Mouse (Mus musculus): ENCODE results near the gene Slc17a8.
"Not testable (repeated sequence)": the region's sequence is repeated elsewhere in the genome, so short reads cannot be mapped to it uniquely, and the experiment has no call there.

Slc17a8 gene

DNA sequence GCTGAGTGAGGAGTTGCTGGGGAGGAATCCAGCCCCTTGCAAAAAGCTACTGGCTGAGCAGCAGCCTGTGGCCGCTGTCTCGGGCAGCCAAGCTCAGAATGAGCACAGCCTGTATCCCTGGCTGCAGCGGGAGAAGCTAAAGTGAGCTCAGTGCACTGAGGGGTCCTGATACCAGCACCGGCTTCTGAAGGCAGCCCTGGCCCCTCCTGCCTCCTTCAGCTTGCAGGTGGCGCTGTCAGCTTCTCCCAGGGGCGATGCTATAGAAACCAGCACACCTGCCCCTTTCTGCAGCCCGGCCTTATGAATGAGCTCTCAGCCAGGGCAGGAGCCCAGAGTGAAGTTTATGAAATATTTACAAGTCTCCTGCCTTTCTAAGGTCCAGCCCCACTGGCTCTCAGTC, at the start of gene Slc17a8:
Gene Slc17a8 (minus strand): TSS at position 125 of the 400 bp plus-strand sequence.
- DNase-seq (ENCODE audit: low spot score), result no peak

DNA sequence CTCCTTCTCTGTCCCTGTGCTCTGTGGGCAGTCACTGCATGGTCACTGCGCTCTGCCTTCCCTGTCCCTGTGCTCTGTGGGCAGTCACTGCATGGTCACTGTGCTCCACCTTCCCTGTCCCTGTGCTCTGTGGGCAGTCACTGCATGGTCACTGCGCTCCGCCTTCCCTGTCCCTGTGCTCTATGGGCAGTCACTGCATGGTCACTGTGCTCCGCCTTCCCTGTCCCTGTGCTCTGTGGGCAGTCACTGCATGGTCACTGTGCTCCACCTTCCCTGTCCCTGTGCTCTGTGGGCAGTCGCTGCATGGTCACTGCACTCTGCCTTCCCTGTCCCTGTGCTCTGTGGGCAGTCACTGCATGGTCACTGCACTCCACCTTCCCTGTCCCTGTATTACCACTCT, 49.3 kb upstream of the Slc17a8 start:
- DNase-seq (ENCODE audit: low spot score), result not testable (repeated sequence)

- no peak for DNase-seq (ENCODE audit: low spot score)
Observed at GRCm38 (mm10) chr10:89667571-89667970, 46.5 kb upstream of the Slc17a8 start.

DNA sequence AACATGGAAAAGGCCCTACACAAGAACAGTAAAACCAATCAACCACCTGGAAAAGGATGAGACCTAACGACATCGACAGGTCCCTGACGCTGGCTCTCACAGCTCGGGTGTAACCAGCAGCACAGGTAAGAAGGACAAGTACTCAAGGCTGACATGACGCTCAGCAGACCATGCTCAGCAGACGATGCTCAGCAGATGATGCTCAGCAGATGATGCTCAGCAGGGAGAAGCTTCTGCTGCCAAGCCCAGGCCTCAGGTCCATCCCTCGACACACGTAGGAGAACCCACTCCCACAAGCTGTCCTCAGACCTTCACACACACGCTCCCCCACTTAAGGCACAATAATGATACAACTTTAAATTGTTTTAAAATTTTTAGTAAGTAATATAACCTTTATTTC, 44.6 kb upstream of the Slc17a8 start:
- no peak for DNase-seq (ENCODE audit: low spot score)

GRCm38 (mm10) chr10:89664977-89665645, 44.1 kb upstream of the Slc17a8 start:
- no peak for DNase-seq (ENCODE audit: low spot score)

- DNase-seq (ENCODE audit: low spot score), result no peak
Observed at GRCm38 (mm10) chr10:89656366-89656765, 35.3 kb upstream of the Slc17a8 start.

DNA sequence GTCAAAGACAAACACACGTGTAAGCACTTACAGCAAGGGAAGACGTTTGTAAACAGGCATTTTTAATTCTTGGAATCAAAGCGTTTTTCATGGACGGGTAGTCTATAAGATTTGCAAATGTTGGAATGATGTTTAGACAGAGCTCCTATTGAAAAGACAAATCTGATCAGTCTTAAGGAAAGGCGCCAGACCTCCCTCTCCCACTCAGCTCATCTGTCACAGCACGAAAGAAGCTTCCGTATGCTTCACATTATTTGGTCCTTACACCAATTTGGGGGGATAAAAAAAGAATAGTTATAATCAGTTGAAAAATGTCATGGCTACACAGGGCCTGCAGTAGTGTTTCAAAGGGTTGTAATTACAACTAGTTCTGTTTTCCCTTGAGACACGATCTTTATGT, 31.9 kb upstream of the Slc17a8 start:
- no peak for DNase-seq (ENCODE audit: low spot score)

DNA sequence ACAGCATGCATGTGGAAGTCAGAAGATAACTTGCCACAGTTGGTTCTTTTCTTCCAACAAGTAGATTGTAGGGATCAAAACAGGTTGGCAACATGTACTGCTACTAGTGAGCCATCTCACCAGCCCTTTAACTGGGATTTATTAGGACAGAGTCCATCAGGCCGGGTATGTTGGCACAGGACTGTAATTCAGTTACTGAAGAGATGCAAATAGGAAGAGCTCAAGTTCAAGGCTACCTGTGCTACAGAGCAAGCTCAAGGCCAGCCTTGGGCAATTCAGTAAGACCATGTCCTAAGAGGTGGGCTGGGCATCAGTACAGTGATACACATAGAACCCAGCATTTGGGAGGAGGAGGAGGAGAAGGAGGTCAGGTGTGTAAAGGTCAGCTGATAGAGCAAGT, 30.6 kb upstream of the Slc17a8 start:
- DNase-seq (ENCODE audit: low spot score), result no peak

GRCm38 (mm10) chr10:89646918-89647317, 25.9 kb upstream of the Slc17a8 start:
- no peak for DNase-seq (ENCODE audit: low spot score)

GRCm38 (mm10) chr10:89637001-89637400, 15.9 kb upstream of the Slc17a8 start:
- no peak for DNase-seq (ENCODE audit: low spot score)

- no peak for DNase-seq (ENCODE audit: low spot score)
Observed at GRCm38 (mm10) chr10:89635018-89635417, 14.0 kb upstream of the Slc17a8 start.

- no peak for DNase-seq (ENCODE audit: low spot score)
Observed at GRCm38 (mm10) chr10:89633736-89634426, 12.8 kb upstream of the Slc17a8 start.

- no peak for DNase-seq (ENCODE audit: low spot score)
Observed at GRCm38 (mm10) chr10:89633121-89633520, 12.1 kb upstream of the Slc17a8 start.

DNA sequence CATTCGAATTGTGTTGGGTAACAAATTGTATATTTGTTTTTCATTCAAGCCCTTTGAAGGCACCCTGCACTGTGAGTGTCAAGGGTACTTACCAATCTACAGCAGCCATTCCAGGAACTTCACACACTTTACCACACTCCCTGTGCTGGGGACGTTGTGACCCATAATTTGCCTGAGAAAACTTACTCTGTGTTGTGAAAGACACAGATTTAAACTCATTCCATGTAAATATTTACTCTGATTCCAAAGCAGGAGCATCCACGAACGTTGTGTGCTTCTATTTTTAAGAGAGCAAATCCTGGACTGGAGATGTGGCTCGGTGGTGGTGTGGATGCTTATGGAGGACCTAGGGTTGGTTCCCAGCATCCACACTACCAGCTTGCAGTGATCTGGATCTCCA, 10.8 kb upstream of the Slc17a8 start:
- DNase-seq (ENCODE audit: low spot score), result no peak

- no peak for DNase-seq (ENCODE audit: low spot score)
Observed at GRCm38 (mm10) chr10:89630564-89630963, 9.5 kb upstream of the Slc17a8 start.

- DNase-seq (ENCODE audit: low spot score), result peak; percentile 55
Observed at GRCm38 (mm10) chr10:89630052-89630451, 9.0 kb upstream of the Slc17a8 start.

DNA sequence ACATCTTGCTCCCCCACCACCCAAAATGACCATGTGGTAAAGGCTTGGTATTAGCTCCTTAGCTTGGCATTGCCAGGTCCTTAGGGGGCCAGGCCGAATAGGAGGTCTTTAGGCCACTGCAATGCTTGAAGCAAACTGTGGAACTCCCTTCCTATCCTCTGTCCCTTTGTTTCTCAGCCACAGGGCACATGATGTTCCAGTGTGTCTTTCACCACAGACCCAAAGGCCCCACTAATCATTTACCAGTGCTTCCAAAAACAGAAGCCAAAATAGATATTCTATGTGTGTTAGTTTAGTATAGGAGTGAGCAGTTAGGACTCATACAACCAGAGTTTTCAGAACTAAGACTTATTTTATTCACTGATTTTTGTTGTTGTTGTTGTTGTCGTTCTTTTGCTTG, 5.7 kb upstream of the Slc17a8 start:
- no peak for DNase-seq (ENCODE audit: low spot score)

- no peak for DNase-seq (ENCODE audit: low spot score)
Observed at GRCm38 (mm10) chr10:89624196-89624595, 3.1 kb upstream of the Slc17a8 start.

GRCm38 (mm10) chr10:89599311-89599710, 21.7 kb downstream of the Slc17a8 start:
- no peak for DNase-seq (ENCODE audit: low spot score)

DNA sequence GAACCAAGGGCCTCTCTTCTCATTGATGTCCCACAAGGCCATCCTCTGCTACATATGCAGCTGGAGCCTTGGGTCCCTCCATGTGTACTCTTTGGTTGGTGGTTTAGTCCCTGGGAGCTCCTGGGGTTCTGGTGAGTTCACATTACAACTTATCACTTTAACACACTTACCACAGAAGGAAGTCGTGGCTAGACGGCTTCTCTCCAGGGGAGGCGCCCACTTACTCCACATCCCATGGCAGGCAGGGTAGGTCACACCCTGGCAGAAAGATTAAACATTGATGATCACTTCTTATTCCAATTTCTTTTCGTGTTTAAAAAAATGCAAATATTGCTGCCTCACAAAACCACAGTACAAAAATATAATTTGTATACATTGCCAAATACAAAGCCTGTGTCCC, 23.8 kb downstream of the Slc17a8 start:
- no peak for DNase-seq (ENCODE audit: low spot score)

DNA sequence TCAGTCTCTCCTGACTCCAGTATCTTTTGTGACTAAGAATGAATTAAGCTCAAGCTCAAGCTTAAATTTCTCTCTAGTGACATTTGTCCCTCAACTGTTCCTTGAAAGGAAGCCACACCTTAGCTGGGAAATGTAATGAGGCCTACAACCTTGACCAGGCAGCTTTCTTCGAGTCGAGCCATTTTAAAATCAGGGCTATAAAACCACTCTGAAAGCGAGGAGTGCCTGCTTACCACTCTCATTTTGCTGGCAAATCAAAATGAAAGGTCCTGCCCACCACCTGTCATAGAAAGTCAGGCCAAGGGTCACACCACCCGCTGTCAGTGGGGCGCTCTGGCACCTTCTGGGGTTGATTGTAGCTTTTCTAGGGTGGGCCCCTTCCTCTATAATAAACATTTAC, 25.1 kb downstream of the Slc17a8 start:
- no peak for DNase-seq (ENCODE audit: low spot score)

- DNase-seq (ENCODE audit: low spot score), result no peak
Observed at GRCm38 (mm10) chr10:89595514-89595913, 25.5 kb downstream of the Slc17a8 start.

DNA sequence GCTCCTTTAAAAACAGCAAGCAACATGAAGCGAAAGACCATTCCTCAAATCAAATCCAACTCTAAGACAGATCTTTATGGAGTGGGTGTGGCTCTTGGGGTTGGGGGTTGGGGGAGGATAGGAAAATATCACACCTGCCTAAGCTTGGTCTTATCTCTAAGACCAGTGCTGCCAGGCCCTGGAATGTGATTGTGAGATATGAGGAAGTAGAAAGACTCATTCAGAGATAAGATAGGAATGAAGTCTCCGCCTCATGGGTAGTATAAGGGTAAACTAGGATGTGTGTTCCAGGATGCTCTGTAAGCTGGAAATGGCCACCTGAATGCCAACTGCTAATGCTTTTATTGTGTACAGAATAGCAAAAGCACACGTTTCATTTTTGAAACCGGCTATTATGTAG, 26.7 kb downstream of the Slc17a8 start:
- no peak for DNase-seq (ENCODE audit: low spot score)

DNA sequence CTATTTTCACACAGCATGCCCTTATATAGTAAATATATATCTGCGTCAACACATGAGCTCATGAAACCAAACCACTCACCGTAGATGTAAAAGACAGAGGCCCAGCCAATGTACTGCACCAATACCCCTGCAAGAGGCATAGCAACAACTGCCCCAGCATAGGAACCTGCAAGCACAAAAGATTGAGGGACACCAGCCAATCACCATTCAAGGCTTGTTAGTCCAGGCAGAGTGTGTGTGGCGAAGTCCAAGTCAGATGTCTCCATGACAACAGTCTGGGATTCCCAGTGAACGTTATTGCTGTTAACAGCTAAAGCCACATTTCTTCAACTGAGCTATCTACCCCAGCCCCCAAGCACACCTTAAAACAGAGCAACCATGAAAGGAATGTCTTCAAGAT, 28.3 kb downstream of the Slc17a8 start:
- DNase-seq (ENCODE audit: low spot score), result no peak
